Mouse (Mus musculus) olfactory bulb, adult 2 months (tissue): ENCODE measurements around the gene Slc33a1.

ENCODE experiments used
- CTCF ChIP-seq: fragments of 200-500 bp; IDR thresholded peaks from 2 replicates; pipeline ENCODE4 v1.5.1; 2012; ENCODE audit warnings: low read depth, mild to moderate bottlenecking, low read length, moderate library complexity; ENCODE audit not compliant: insufficient read depth
- POLR2A ChIP-seq: fragments of 200-500 bp; IDR thresholded peaks from 2 replicates; pipeline ENCODE4 v1.6.1; 2012; ENCODE audit warnings: mild to moderate bottlenecking, low read depth, low read length, moderate library complexity; ENCODE audit not compliant: insufficient read depth

GRCm38 (mm10) chr3:63928878-63929859 lies 35.4 kb downstream of the Slc33a1 start, which contains the start of gene E130311K13Rik:
- peak; percentile 98 for TF ChIP-seq CTCF
- TF ChIP-seq POLR2A, result peak; percentile 70
